Mouse (Mus musculus) large intestine, adult 2 months (tissue): ENCODE data around the gene 4931429L15Rik. TPM values are rescaled to one million over a fixed set of nuclear protein-coding genes. Genes with fewer than 3 reads are reported as not detected.
A peak's percentile ranks its signal among the peaks of the same experiment; 100 is the strongest.
"Not testable (repeated sequence)": the region's sequence is repeated elsewhere in the genome, so short reads cannot be mapped to it uniquely, and the experiment has no call there.

Experiments
- DNase-seq: peaks from one replicate; pipeline ENCODE4 v3.0.0-alpha.2; 2012; ENCODE audit warnings: low read depth, low spot score
- WGBS: fragments of 180-500 bp; shearing (Covaris S2); methylation state at CpG from one replicate; pipeline ENCODE4 v1.1.7; 2018; 5-methylcytosine and 5-hydroxymethylcytosine counted together
- polyA plus RNA-seq: library from polyadenylated mRNA; depleted of rRNA; stranded (reverse); fragments of >200 nt; gene quantifications from 2 replicates; pipeline ENCODE4 v1.2.3, GENCODE M21; 2012; rRNA removed

The 4931429L15Rik gene
- polyA plus RNA-seq: not detected in 2 replicates

- DNase-seq: not testable (repeated sequence)
- WGBS: 76% methylated on average over 6 of the region's 6 CpGs
Measured at GRCm38 (mm10) chr9:46319886-46320285, at the start of gene 4931429L15Rik. Gene 4931429L15Rik, minus strand, starts transcription at chr9:46319986.

GRCm38 (mm10) chr9:46362459-46362858 is 42.7 kb upstream of the 4931429L15Rik start:
- 32% methylated on average over 2 of the region's 2 CpGs for WGBS
- no peak for DNase-seq

GRCm38 (mm10) chr9:46361461-46362111 is 41.8 kb upstream of the 4931429L15Rik start:
- 61% methylated on average over 11 of the region's 11 CpGs for WGBS
- no peak for DNase-seq

- 3% methylated on average over 3 of the region's 3 CpGs for WGBS
- peak; percentile 19 for DNase-seq
Measured at GRCm38 (mm10) chr9:46353992-46354391, 34.2 kb upstream of the 4931429L15Rik start.

- no peak for DNase-seq
- WGBS: 43% methylated on average over 5 of the region's 5 CpGs
Measured at GRCm38 (mm10) chr9:46353330-46353724, 33.5 kb upstream of the 4931429L15Rik start.

- 46% methylated on average over 12 of the region's 12 CpGs for WGBS
- no peak for DNase-seq
Measured at GRCm38 (mm10) chr9:46352651-46353329, 33.0 kb upstream of the 4931429L15Rik start.

- DNase-seq: no peak
- 27% methylated on average over 9 of the region's 9 CpGs for WGBS
Measured at GRCm38 (mm10) chr9:46350451-46350981, 30.7 kb upstream of the 4931429L15Rik start.

- no peak for DNase-seq
- WGBS: 70% methylated on average over 4 of the region's 4 CpGs
Measured at GRCm38 (mm10) chr9:46345887-46346665, 26.3 kb upstream of the 4931429L15Rik start.

GRCm38 (mm10) chr9:46339051-46339652 is 19.4 kb upstream of the 4931429L15Rik start:
- no peak for DNase-seq
- WGBS: 75% methylated on average over 4 of the region's 4 CpGs

- 51% methylated on average over 4 of the region's 4 CpGs for WGBS
Measured at GRCm38 (mm10) chr9:46338384-46338783, 18.6 kb upstream of the 4931429L15Rik start.

GRCm38 (mm10) chr9:46337852-46338291 is 18.1 kb upstream of the 4931429L15Rik start:
- WGBS: 26% methylated on average over 3 of the region's 3 CpGs
- DNase-seq: no peak

More at GRCm38 (mm10) chr9:46338384-46338783, 18.6 kb upstream of the 4931429L15Rik start:
- DNase-seq: no peak

- 63% methylated on average over 7 of the region's 7 CpGs for WGBS
- DNase-seq: no peak
Measured at GRCm38 (mm10) chr9:46337331-46337730, 17.5 kb upstream of the 4931429L15Rik start.

- 75% methylated on average over 13 of the region's 14 CpGs for WGBS
- DNase-seq: not testable (repeated sequence)
Measured at GRCm38 (mm10) chr9:46336294-46336693, 16.5 kb upstream of the 4931429L15Rik start.

GRCm38 (mm10) chr9:46335461-46335995 is 15.7 kb upstream of the 4931429L15Rik start:
- no peak for DNase-seq
- 72% methylated on average over 10 of the region's 10 CpGs for WGBS

- 35% methylated on average over 26 of the region's 26 CpGs for WGBS
- DNase-seq: no peak
Measured at GRCm38 (mm10) chr9:46334471-46335025, 14.8 kb upstream of the 4931429L15Rik start.

- whole genome bisulfite sequencing: 91% methylated on average over 1 of the region's 1 CpGs
- DNase-seq: no peak
Measured at GRCm38 (mm10) chr9:46331301-46331700, 11.5 kb upstream of the 4931429L15Rik start.

- 47% methylated on average over 6 of the region's 6 CpGs for WGBS
- DNase-seq: no peak
Measured at GRCm38 (mm10) chr9:46330586-46330895, 10.8 kb upstream of the 4931429L15Rik start.

- 41% methylated on average over 24 of the region's 24 CpGs for WGBS
- DNase-seq: no peak
Measured at GRCm38 (mm10) chr9:46329801-46330585, 10.2 kb upstream of the 4931429L15Rik start.
